Mouse (Mus musculus): ENCODE measurements around the gene 1700011M02Rik. TPM values are rescaled to one million over a fixed set of nuclear protein-coding genes. Genes with fewer than 3 reads are reported as not detected.

Gene 1700011M02Rik
- polyA plus RNA-seq, 1 experiment from 2014 or later, result not detected

Other genes with a start within 250 kb of the 1700011M02Rik start
- not detected in 2 replicates for gene Gm3880, start 221.9 kb upstream of the 1700011M02Rik start, polyA plus RNA-seq (2015; fragmentation: Nextera tagmentation; extraction: Ambion mirVana)
- not detected in 2 replicates for gene Gm9112, start 201.3 kb upstream of the 1700011M02Rik start, polyA plus RNA-seq (2015; fragmentation: Nextera tagmentation; extraction: Ambion mirVana)
- not detected in 2 replicates for gene Dmrtc1b, start 201.0 kb upstream of the 1700011M02Rik start, polyA plus RNA-seq (2015; fragmentation: Nextera tagmentation; extraction: Ambion mirVana)
- not detected in 2 replicates for gene Dmrtc1c1, start 105.9 kb upstream of the 1700011M02Rik start, polyA plus RNA-seq (2015; fragmentation: Nextera tagmentation; extraction: Ambion mirVana)
- not detected in 2 replicates for gene Dmrtc1c2, start 54.3 kb upstream of the 1700011M02Rik start, polyA plus RNA-seq (2015; fragmentation: Nextera tagmentation; extraction: Ambion mirVana)
- not detected in 2 replicates for gene 1700031F05Rik, start 40.9 kb upstream of the 1700011M02Rik start, polyA plus RNA-seq (2015; fragmentation: Nextera tagmentation; extraction: Ambion mirVana)
- 0.30 and 0.47 TPM in 2 replicates for gene Dmrtc1a, start 218 bp upstream of the 1700011M02Rik start, polyA plus RNA-seq (2015; fragmentation: Nextera tagmentation; extraction: Ambion mirVana)
- gene 1700018G05Rik, start 19.5 kb downstream of the 1700011M02Rik start, polyA plus RNA-seq (2015; fragmentation: Nextera tagmentation; extraction: Ambion mirVana), result not detected in 2 replicates